Mouse (Mus musculus): ENCODE results near the gene Capn13. TPM values are rescaled to one million over a fixed set of nuclear protein-coding genes. Genes with fewer than 3 reads are reported as not detected.
A peak's percentile ranks its signal among the peaks of the same experiment; 100 is the strongest.

Capn13 gene
- polyA plus RNA-seq, 1 experiment from 2014 or later: 0.05 TPM

DNA sequence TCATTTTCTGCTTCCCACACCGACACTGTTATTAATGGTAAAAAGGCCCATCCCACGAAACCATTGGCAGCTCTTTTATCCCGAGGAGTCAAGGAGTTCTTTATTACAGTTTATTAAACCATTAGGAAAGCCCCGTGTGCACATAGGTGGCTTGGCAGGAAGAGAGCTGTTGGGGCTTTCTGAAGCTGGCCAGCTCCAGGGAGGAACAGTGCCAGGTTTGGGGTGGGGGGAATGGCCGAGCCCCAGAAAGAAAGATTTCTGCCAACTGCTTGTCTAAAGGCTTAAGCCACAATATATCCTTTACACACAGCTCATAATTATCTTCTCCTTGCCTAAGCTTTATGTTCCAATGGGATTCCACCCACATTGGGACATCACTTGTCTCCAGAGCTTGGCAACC lies 71.6 kb downstream of the Capn13 start:
- WGBS: 65% methylated on average over 5 of the region's 5 CpGs
- Histone ChIP-seq H3K27ac (no peak overlapping the region), H3K36me3 (no peaks in the 10 kb centered on the region), H3K4me2 (no peak overlapping the region), H3K9me3 (replicated peaks) (no peaks in the 10 kb centered on the region), H3K9ac (no peak overlapping the region), H3K4me1 (replicated peaks) (peaks cover 13% of the 10 kb centered on the region), H3K27me3 (no peaks in the 10 kb centered on the region), H3K4me3 (no peak overlapping the region)
- ATAC-seq (replicated peaks; ENCODE audit: insufficient number of reproducible peaks, insufficient read depth, low FRiP score, low read depth): no peak

DNA sequence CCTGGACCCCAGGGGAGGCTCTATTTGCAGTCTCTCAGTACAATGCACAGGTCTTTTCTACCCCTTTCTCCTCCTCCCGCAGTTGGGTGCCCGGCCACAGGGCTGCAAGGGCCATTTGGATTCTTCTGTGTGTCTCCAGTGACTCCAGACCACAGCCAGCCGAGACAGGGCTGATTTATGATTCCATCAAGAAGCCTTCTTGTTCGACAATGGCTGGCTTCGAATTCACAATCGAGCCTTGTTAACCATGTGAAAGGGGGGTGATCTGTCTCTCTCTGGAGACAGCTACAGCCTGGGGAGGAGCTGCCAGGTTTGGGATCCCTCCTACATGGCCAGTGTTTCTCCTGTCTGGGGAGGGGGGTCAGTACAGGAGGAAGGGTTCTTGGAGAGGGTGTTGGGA lies 75.4 kb downstream of the Capn13 start:
- no peak overlapping the region for H3K4me2 ChIP-seq
- no peaks in the 10 kb centered on the region for H3K9me3 ChIP-seq (replicated peaks)
- ATAC-seq (replicated peaks; ENCODE audit: insufficient number of reproducible peaks, insufficient read depth, low FRiP score, low read depth): no peak
- H3K9ac ChIP-seq: no peak overlapping the region
- H3K4me3 ChIP-seq: no peak overlapping the region
- WGBS: 36% methylated on average over 6 of the region's 6 CpGs
- no peaks in the 10 kb centered on the region for H3K27me3 ChIP-seq
- H3K36me3 ChIP-seq: no peaks in the 10 kb centered on the region
- no peak overlapping the region for H3K27ac ChIP-seq
- peaks cover 13% of the 10 kb centered on the region for H3K4me1 ChIP-seq (replicated peaks)

DNA sequence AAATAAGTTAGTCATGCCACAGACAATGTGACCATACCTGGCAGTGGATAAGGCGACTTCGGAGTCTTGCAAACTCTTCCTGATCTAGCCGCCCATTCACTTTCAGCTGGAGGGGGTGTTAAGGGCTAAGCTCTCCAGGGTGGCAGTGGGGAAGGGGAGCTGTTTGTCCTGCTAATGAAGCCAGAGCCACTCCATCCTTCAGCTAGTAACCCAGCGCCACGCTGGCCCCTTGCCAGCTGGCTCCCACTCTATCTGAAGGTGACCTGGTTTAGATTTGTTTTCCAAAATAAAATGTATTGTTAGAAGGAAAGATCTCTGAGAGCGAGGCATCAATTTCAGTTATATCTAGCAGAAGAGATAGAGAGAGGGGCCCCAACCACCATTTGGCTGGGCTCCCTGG lies 75.9 kb downstream of the Capn13 start:
- WGBS: 36% methylated on average over 6 of the region's 6 CpGs
- H3K27me3 ChIP-seq: no peaks in the 10 kb centered on the region
- peak; percentile 35; the same call in 1 of the 2 replicates for ATAC-seq (replicated peaks; ENCODE audit: insufficient number of reproducible peaks, insufficient read depth, low FRiP score, low read depth)
- no peaks in the 10 kb centered on the region for H3K36me3 ChIP-seq
- H3K4me3 ChIP-seq: no peak overlapping the region
- no peak overlapping the region for H3K27ac ChIP-seq
- H3K9me3 ChIP-seq (replicated peaks): no peaks in the 10 kb centered on the region
- no peak overlapping the region for H3K4me2 ChIP-seq
- H3K9ac ChIP-seq: no peak overlapping the region
- peaks cover 13% of the 10 kb centered on the region for H3K4me1 ChIP-seq (replicated peaks)

DNA sequence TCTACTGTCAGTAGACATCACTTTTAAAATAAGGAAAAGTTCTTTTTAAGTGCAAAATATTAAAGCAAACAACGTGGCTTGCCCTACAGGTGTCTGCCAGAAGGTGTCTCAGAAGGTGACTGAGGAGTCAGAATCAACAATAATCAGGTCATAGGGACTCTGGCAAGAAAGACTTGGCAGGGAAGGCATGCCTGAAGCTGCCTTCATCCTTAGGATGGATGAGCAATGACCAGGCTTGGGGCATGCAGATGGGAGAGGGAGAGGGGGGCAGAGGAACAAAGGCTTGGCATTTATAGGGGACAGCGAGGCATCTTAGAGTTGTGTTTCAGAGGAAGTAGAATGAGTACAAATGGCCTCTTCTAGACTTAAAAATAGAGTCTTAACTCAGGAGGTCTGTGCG lies 76.7 kb downstream of the Capn13 start:
- 83% methylated on average over 3 of the region's 3 CpGs for WGBS

DNA sequence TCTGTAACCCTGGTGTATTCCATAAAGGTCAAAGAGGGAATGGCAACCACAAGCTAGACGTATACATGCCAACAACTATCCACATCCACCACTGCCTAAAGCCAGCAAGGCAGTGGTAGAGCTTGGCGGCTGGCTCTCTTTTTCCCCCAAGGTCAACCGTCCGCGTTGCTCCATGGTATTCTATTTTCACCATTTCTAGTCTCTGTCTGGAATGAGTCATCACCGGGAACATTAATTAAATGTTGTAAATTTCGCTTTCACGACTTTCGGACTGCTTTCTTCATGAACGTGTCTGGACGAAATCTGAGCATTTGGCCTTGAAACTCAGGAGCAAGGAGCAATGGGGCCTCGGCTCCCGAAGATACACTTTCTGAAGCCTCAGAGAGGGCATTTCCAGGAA lies 85.9 kb downstream of the Capn13 start:
- Histone ChIP-seq H3K4me2 (no peak overlapping the region), H3K9me3 (replicated peaks) (no peaks in the 10 kb centered on the region), H3K4me1 (replicated peaks) (no peaks in the 10 kb centered on the region), H3K27me3 (no peaks in the 10 kb centered on the region), H3K9ac (no peak overlapping the region), H3K36me3 (no peaks in the 10 kb centered on the region), H3K4me3 (no peak overlapping the region), H3K27ac (no peak overlapping the region)
- WGBS: 84% methylated on average over 13 of the region's 13 CpGs
- ATAC-seq (replicated peaks; ENCODE audit: insufficient number of reproducible peaks, insufficient read depth, low FRiP score, low read depth): no peak

More for the DNA sequence above, 76.7 kb downstream of the Capn13 start:
- no peak overlapping the region for H3K9ac ChIP-seq
- H3K4me1 ChIP-seq (replicated peaks): peaks cover 13% of the 10 kb centered on the region
- H3K36me3 ChIP-seq: no peaks in the 10 kb centered on the region
- no peak for ATAC-seq (replicated peaks; ENCODE audit: insufficient number of reproducible peaks, insufficient read depth, low FRiP score, low read depth)
- H3K9me3 ChIP-seq (replicated peaks): no peaks in the 10 kb centered on the region
- no peak overlapping the region for H3K27ac ChIP-seq
- no peak overlapping the region for H3K4me3 ChIP-seq
- H3K4me2 ChIP-seq: no peak overlapping the region
- H3K27me3 ChIP-seq: no peaks in the 10 kb centered on the region

DNA sequence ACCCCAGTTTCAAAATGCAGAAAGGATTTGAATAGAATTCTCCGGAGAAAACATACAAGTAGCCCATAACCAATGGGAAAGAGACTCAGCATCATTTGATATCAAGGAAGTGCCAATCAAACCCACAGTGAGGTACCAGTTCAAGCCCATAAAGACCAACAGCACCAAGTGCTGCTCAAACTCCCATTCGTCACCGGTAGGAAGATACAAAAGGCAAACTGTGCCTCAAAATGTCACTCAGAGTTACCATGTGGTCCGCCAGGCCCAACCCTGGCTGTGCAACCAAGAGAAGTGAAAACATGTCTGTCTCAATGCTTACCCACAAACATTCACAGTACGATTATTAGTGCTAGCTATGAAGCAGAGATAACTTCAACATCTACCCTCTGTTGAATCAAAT lies 89.2 kb downstream of the Capn13 start:
- Histone ChIP-seq H3K36me3 (no peaks in the 10 kb centered on the region), H3K9ac (no peak overlapping the region), H3K4me3 (no peak overlapping the region), H3K4me2 (no peak overlapping the region), H3K27ac (no peak overlapping the region), H3K4me1 (replicated peaks) (no peaks in the 10 kb centered on the region), H3K27me3 (no peaks in the 10 kb centered on the region), H3K9me3 (replicated peaks) (no peaks in the 10 kb centered on the region)
- ATAC-seq (replicated peaks; ENCODE audit: insufficient number of reproducible peaks, insufficient read depth, low FRiP score, low read depth): no peak
- 86% methylated on average over 5 of the region's 5 CpGs for WGBS

DNA sequence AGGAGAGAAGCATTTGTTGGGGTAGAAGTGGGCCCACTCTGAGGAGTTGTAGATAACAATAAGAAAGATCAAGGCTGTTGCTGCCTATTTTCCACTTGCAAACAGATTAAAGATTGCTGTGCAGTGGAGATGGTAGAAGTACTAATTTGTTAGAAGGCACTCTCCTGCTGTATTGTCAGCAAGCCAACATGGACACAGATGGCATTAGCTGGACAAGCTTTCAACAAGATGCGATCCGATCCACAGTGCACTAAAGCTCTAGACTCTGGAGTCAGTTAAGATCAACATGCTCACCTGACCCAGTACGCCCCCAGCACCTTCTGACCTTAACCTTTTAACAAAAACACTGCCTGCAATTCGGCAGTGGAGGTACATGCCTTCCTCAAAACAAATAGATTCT lies 92.0 kb downstream of the Capn13 start:
- ATAC-seq (replicated peaks; ENCODE audit: insufficient number of reproducible peaks, insufficient read depth, low FRiP score, low read depth): no peak
- Histone ChIP-seq H3K27me3 (peaks cover 16% of the 10 kb centered on the region), H3K4me2 (no peak overlapping the region), H3K27ac (no peak overlapping the region), H3K9me3 (replicated peaks) (no peaks in the 10 kb centered on the region), H3K4me3 (no peak overlapping the region), H3K9ac (no peak overlapping the region), H3K36me3 (no peaks in the 10 kb centered on the region), H3K4me1 (replicated peaks) (no peaks in the 10 kb centered on the region)
- WGBS: 84% methylated on average over 4 of the region's 4 CpGs

DNA sequence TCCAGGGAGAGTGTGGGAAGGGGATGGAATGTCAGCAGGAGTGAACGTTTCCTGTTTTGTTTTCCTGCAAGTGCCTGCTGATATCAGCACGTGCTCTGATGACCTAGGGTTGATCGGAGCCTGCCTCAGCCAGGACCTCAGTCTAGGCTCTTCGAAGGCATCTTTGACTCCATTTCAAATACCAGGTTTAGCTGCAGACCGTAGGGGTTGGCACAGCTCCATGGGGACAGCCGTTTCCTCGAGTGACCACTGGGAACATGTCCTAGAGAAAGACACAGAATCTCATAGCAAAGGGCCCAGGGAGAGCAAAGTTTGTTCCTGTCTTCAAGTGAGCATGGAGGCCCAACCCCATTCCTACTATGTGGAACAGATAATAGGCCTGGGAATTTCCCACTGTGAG lies 94.0 kb downstream of the Capn13 start:
- Histone ChIP-seq H3K4me2 (no peak overlapping the region), H3K4me1 (replicated peaks) (peaks cover 4% of the 10 kb centered on the region), H3K27ac (no peak overlapping the region), H3K36me3 (no peaks in the 10 kb centered on the region), H3K4me3 (no peak overlapping the region), H3K9ac (no peak overlapping the region), H3K27me3 (peaks cover 19% of the 10 kb centered on the region), H3K9me3 (replicated peaks) (no peaks in the 10 kb centered on the region)
- WGBS: 37% methylated on average over 7 of the region's 7 CpGs
- no peak for ATAC-seq (replicated peaks; ENCODE audit: insufficient number of reproducible peaks, insufficient read depth, low FRiP score, low read depth)

DNA sequence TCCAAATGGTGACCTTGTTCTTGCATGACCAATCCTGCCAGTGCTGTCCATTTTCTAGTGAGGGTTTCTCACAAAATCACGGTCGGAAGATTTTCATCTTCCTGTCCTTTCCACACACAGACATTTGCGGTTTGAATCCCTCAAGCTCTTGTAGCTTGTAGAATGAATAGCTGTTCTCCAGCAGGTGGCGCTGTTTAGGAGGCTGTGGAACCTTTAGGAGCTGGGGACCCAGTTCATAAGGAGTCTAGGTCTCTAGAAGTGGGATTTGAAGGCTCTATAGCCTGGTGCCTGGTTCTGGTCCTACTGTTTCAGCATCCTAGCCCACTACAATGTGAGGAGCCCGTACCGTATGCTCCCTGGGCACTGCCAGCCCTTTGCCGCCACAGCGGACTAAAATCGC lies 95.0 kb downstream of the Capn13 start:
- Histone ChIP-seq H3K4me2 (no peak overlapping the region), H3K9ac (no peak overlapping the region), H3K4me3 (no peak overlapping the region), H3K27me3 (peaks cover 19% of the 10 kb centered on the region), H3K36me3 (no peaks in the 10 kb centered on the region), H3K27ac (no peak overlapping the region), H3K4me1 (replicated peaks) (peaks cover 11% of the 10 kb centered on the region), H3K9me3 (replicated peaks) (no peaks in the 10 kb centered on the region)
- ATAC-seq (replicated peaks; ENCODE audit: insufficient number of reproducible peaks, insufficient read depth, low FRiP score, low read depth): no peak
- WGBS: 52% methylated on average over 9 of the region's 9 CpGs

DNA sequence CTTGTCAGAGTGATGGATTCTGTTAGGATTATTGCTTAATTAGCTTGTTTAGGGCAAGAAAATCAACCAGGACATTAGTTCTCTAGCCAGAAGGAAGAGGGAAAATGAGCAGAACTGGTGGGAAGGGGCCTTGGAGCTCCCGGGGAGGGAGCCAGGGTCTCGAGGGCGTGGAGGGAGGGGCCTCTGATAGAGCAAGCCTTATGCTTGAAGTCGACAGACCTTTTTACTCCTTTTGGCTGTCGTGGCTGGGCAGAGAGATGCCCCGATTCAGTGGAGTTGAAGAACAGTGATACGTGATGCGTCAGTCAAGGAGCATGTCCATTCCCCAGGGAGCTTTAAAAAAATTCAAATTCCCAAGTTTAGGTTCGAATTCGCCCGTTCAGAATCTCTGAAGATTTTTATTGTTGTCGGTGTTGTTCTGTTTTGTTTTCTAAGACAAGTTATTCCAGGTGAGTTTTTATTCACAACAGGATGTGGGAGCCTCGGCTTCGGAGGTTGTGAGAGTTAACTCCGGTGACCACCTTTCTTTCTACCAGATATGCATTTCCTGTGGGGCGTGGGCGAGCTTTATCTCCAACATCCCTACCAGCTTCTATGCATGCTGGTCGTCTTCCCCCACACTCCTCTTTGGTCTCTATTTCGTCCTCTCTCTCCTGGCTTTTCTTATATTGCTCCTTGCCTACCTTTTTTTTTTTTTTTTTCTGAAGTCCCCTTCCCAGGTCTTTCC lies 96.4 kb downstream of the Capn13 start:
- peaks cover 11% of the 10 kb centered on the region for H3K4me1 ChIP-seq (replicated peaks)
- H3K27me3 ChIP-seq: peaks cover 19% of the 10 kb centered on the region
- no peaks in the 10 kb centered on the region for H3K9me3 ChIP-seq (replicated peaks)
- no peaks in the 10 kb centered on the region for H3K36me3 ChIP-seq
- no peak overlapping the region for H3K4me3 ChIP-seq
- ATAC-seq (replicated peaks; ENCODE audit: insufficient number of reproducible peaks, insufficient read depth, low FRiP score, low read depth): no peak
- no peak overlapping the region for H3K9ac ChIP-seq
- H3K27ac ChIP-seq: no peak overlapping the region
- no peak overlapping the region for H3K4me2 ChIP-seq
- 45% methylated on average over 19 of the region's 19 CpGs for WGBS

DNA sequence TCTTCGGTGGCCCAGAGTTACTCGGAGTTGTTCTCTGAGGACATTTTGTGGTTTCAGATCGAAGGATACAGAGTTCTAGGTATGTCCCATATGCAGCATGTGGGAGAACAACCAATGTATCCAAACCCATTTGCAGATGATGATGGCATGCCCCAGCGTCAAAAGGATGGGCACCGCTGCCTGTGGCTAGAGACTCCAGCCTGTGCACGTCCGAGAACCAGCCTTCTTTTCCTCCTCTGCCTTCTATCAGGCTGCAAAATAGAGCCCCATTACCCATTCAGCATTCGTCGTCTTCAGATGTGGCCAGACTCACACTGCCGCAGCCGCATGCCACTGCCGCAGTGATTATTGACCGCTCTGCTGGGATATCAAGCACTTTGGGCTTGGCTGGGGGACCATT lies 97.0 kb downstream of the Capn13 start:
- no peak overlapping the region for H3K4me3 ChIP-seq
- H3K27me3 ChIP-seq: peaks cover 19% of the 10 kb centered on the region
- no peaks in the 10 kb centered on the region for H3K36me3 ChIP-seq
- WGBS: 63% methylated on average over 13 of the region's 13 CpGs
- no peak overlapping the region for H3K9ac ChIP-seq
- no peak overlapping the region for H3K4me2 ChIP-seq
- ATAC-seq (replicated peaks; ENCODE audit: insufficient number of reproducible peaks, insufficient read depth, low FRiP score, low read depth): no peak
- peaks cover 11% of the 10 kb centered on the region for H3K4me1 ChIP-seq (replicated peaks)
- no peak overlapping the region for H3K27ac ChIP-seq
- no peaks in the 10 kb centered on the region for H3K9me3 ChIP-seq (replicated peaks)

DNA sequence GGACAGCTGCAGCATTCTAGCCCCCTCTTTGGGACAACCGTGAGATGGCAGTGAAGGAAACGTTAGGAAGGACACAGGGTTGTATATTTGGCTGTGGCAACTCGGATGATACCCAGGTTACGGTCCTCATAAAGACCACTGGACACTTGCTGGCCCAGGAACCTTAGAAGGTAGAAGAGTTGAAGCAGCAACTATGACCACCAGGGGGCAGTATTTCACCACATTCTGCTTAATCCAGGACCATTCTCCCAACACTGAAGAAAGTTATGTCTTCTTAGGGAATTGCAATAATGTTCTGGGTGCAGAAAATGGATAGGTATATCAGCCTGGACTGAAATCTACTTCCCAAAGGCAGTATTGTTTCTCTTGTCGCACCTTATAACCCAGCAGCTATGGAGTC lies 97.4 kb downstream of the Capn13 start:
- H3K4me1 ChIP-seq (replicated peaks): peaks cover 11% of the 10 kb centered on the region
- WGBS: 23% methylated on average over 5 of the region's 5 CpGs
- no peaks in the 10 kb centered on the region for H3K9me3 ChIP-seq (replicated peaks)
- H3K36me3 ChIP-seq: no peaks in the 10 kb centered on the region
- no peak overlapping the region for H3K4me3 ChIP-seq
- H3K27ac ChIP-seq: no peak overlapping the region
- ATAC-seq (replicated peaks; ENCODE audit: insufficient number of reproducible peaks, insufficient read depth, low FRiP score, low read depth): no peak
- H3K9ac ChIP-seq: no peak overlapping the region
- no peak overlapping the region for H3K4me2 ChIP-seq
- peaks cover 19% of the 10 kb centered on the region for H3K27me3 ChIP-seq
